Mouse (Mus musculus) embryo, embryonic 9.5 days (tissue): Measurements from ENCODE around the gene Abcb9.
"Not testable (repeated sequence)": the region's sequence is repeated elsewhere in the genome, so short reads cannot be mapped to it uniquely, and the experiment has no call there.

ENCODE experiments used
- DNase-seq: peaks from one replicate; pipeline ENCODE4 v3.0.0-alpha.2; 2017; ENCODE audit errors: extremely low spot score

Gene Abcb9

GRCm38 (mm10) chr5:124059677-124060076 lies 35.9 kb downstream of the Abcb9 start:
- DNase-seq, result no peak

GRCm38 (mm10) chr5:124058749-124059148 lies 36.8 kb downstream of the Abcb9 start:
- DNase-seq, result no peak

- no peak for DNase-seq
Measured at GRCm38 (mm10) chr5:124056956-124057355, 38.6 kb downstream of the Abcb9 start.

DNA sequence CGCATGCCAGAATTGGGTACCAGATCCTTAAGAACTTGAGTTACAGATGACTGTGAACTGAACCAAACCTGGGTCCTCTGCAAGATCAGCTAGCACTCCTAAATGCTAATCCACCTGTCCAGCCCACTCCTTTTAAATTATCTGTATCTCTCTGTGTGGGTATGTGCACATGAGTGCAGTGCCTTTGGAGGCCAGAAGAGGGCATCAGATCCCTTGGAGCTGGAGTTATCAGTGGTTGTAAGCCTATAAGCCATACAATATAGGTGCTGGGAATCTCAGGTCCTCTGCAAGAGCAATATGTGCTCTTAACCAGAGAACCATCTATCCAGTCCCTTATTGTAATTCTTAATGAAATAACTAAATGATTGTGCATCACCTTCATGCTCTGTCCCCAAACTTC lies 39.4 kb downstream of the Abcb9 start:
- no peak for DNase-seq

- not testable (repeated sequence) for DNase-seq
Measured at GRCm38 (mm10) chr5:124052641-124053040, 43.0 kb downstream of the Abcb9 start.

DNA sequence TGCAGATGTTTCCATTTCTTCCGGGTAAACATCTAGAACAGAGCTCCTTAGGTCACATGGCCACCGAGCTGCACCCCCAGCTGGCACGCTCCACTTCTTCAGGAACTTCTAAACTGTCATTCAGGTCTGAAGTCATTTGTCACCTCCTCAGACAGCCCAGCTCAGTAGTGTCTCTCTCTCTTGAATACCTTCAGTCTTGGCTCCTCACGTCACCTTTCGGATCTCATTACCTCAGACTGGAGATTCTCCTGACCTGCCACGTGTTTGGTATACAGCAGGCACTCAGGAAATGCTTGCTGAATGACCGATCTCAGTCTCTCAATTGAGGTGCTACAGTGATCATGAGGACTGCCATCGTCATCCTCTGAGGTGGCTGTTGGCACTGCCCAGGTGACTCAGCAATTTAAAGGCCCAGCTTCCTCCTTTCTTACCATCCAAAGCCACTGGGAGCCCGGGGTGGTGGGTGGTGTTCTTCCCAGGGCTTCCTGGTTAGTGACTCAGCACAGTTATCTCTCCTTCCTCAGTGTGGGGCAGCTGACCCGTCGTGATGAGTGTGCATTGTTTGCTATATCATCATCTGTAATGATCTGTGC lies 43.6 kb downstream of the Abcb9 start:
- DNase-seq, result no peak

DNA sequence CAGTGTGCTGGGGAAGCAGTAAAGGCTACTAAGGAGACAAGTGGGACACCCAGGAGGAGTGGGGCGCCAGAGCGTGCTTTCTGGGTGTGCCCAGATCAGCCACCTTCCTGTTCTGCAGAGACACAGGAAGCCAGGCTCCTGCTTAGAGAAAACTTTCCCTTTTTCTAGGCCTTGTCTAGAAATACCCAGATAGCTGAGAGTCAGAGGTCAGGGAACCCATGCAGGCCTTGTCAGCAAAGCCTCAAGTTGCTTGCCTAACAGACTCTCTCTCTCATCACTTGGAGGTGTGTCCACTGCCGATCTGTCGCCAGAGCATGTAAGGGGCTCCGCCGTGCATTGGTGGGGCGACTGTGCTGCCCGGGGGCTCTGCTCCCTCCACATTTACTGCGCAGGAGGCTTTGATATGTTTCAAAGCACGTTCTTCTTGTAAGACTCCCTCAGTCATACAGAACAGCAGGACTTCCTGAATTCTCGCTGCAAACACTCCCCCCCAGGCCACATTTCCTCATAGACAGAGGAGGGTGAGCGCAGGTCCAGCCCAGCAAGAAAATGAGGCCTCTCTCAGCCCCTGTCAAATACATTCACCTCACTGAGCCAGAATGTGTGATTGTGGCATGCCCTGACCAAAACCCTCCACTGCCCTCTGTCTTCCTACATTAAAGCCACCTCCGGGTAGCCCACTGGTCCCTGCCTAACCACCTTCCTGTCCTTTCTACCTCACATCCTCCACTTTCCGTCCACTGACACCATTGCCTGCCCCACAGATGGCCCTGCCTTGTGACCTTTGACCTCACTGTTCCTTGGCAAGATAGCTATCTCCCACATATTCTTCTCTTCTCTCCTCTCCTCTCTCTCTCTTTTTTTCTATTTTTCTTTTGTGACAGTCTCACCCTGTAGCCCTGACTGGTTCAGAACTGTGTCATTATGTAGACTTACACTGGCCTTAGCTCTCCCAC lies 45.2 kb downstream of the Abcb9 start:
- DNase-seq, result peak; percentile 43

DNA sequence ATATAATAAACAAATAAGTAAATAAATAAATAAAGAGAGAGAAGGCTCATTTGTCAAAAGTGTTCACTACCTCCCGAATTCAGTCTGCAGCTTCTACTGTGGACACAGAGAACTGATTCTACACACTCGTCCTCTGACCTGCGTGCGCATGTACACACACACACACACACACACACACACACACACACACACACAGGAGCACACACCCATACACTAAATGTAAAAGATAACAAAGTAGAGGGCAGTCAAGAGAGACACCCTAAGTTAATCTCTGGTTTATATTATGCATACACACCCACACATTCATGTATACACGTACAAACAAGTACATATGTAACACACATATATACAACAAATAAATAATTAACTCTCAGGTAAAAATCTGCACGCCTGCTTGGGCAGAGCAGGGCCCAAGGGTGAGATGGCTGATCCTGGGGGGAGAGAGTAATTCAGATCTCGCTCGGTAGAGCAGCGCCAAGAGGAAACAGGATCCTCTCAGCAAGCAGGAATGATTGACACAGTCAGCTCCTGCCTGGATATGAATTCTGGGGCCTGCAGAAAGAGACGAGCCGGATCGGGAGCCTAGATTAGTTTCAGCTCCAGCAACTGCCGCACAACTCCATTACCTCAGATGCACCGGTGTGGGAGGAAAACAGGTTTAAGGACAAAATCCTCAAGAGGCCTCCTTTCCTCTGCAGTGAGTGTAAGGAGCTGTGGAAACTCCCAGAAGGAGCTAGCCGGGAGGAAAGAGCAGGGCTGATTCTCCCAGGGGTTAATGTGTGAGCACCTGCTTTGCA lies 46.2 kb downstream of the Abcb9 start:
- no peak for DNase-seq

GRCm38 (mm10) chr5:124046741-124047401 lies 48.7 kb downstream of the Abcb9 start:
- DNase-seq, result no peak

DNA sequence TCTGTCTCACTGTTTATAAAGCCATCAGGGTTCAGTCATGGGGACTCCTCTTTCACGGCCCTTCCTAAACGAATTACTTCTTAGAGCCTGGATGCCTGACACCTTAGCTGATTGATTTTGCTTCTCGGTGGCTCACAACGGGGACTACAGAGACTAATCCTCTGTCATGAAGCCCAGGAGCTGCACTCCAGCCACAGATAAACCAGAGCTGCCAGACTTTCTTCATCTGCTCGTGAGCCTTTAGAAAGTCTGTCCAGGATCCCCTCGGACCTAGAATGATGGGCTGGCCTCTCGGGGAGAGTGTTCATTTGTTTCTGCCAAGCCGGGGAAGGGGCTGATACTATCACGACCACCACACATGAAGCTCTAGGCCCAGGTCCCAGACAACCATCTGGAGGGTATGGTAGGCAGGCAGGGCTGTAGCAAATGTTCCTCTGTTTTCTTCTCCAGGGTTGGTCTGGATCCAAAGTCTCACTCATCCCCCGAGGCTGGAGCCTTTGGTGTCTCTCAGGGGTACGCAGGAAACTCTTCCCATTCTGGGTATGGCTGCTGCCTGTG lies 50.1 kb downstream of the Abcb9 start:
- no peak for DNase-seq

- DNase-seq, result no peak
Measured at GRCm38 (mm10) chr5:124043999-124044398, 51.6 kb downstream of the Abcb9 start.

DNA sequence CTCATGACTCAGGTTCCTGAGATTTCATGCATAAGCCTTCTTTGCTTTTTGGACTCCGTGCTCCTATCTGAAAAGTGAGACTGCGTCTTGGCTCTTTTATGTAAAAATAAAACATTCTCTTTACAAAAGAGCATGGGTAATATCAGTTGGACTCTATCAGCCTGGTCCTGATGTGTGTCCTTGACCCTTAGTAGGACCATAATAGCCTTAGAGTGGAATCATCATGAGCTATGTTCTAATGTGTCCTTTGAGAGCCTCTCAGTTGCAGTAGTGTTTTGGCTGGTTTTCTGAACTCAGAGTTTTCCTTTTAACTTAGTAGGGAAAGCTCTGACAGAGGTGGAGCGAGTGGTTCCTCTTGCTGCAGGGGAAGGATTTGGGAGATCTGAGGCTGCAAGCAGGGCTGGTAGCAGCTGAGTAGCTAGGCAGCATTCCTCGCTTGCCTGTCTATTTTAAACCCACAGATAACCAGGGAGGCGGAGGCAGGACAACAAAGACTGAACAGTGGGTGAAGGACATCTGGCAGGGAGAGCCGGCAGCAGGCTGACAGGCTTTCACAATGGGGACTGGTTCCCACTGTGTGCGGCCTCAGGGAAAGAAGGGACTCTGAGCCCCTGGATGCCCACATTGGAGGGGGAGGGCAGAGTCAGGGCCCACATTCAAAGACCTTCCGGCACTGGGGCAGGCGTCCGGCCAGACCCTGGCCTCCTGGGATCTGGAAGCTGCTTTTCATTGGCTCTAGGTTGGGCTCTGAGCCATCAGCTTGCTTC lies 52.2 kb downstream of the Abcb9 start:
- DNase-seq, result peak; percentile 77

GRCm38 (mm10) chr5:124041097-124041496 lies 54.5 kb downstream of the Abcb9 start:
- no peak for DNase-seq

- DNase-seq, result no peak
Measured at GRCm38 (mm10) chr5:124039602-124040001, 56.0 kb downstream of the Abcb9 start.

DNA sequence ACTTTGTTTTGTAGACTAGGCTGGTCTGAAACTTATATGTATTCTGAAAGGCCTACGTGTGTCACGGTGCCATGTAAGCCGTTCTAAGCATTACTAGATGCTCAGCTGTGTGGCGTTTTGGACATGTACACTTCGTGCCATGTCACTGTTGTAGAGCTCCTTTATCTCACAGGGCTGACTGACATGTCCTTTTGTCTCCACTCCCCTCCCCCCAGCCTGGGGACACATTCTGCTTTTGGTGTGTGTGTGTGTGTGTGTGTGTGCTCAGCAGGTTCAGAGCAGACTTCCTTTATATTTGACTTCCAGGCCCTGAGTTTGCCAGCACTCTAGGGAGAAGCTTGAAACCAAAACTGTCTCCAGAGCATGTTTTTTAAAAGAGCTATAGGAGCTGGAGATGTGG lies 58.8 kb downstream of the Abcb9 start:
- peak; percentile 60 for DNase-seq

DNA sequence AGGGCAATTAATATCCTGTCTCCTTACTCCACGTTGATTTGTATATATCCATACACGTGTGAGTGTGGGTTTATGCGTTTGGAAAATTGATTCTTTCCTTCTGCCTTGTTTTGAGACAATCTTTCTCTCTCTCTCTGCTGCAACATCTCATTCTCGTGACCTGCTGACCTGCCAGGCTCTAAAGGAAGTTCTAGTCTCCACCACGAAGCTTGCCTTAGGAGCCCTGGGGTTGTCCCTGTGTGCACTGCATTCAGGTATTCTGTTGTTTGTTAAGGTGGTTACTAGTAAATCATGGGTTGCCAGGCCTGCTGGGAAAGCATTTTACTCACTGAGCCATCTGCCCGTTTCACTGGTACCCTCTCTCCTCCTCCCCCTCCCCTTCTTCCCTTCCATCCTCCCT lies 59.3 kb downstream of the Abcb9 start:
- DNase-seq, result peak; percentile 14

GRCm38 (mm10) chr5:124035806-124036205 lies 59.8 kb downstream of the Abcb9 start:
- no peak for DNase-seq

DNA sequence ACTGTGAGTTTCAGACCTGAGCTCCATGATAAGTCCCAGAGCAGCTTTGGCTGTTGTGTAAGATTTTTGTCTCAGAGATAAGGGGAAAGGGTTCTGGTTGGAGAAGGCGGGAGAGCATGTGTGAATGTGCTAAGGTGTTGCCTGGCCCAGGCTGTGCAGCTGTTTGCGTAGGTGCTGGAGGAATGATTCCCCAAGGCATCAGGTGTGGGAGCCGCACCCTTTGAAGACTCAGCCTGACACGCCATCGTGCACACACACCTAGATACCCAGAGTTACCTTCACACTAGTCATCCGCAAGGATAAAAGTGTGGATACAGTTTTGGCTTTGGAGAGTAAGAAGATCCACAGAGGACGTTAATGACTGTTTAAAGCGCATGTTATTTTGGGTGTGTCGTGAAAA lies 60.2 kb downstream of the Abcb9 start:
- DNase-seq, result no peak

DNA sequence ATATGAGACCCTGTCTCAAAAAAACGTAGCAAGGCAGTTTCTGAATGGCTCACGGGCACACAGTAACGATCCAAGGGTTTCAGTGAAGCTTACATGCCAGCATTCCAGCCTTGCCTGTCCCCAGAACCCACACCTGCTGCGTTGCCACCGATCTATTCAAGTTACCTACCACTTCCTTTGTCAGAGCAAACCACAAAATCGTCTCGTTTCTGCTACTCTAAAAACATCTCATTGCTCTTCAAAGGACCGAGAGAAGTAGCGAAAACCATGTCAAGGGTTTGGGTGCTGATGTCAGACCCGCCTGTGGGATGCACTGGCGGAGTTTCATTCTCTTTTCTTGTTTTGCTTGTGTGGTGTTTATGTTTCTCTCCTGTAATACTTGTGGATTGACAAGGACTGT lies 61.1 kb downstream of the Abcb9 start:
- DNase-seq, result no peak

DNA sequence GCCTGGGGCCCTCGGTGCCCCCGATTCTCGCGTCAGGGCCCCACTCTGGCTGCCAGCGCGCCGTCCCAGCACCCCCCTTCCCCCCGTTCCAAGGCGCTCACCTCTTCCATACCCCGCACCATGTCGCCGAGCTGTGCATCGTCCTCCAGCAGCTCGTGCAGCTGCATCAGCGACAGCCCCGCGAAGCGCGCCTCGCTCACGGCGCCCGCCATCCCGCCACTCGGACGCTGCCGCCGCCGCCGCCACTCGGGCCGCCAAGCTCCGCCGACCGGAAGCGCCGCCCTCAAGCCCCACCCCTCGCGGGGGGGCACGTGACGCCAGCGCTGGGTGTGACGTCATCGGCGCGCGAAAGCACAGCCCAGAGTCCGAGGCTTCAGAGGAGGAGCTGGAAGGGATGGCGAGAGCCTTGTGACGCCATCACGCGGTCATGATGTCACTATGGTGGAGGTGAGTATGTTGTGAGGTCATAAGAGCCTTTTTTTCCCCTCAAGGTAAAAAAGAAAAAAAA lies 63.5 kb downstream of the Abcb9 start, which contains the start of gene Vps37b:
Gene Vps37b (minus strand): TSS at position 270 of the 508 bp plus-strand sequence.
- DNase-seq, result peak; percentile 93
